Mouse (Mus musculus): ENCODE measurements around the gene Bricd5.

Gene Bricd5

GRCm38 (mm10) chr17:24485090-24485860 is 11.6 kb downstream of the Bricd5 start:
- DNase-seq (ENCODE audit: low spot score in 2 of 2): no peak

GRCm38 (mm10) chr17:24488186-24488661 is 14.5 kb downstream of the Bricd5 start, which contains the start of gene Caskin1:
Gene Caskin1 (plus strand): TSS chr17:24488601.
- no peak for DNase-seq (ENCODE audit: low spot score in 2 of 2)

- DNase-seq (ENCODE audit: low spot score in 2 of 2): no peak
Observed at GRCm38 (mm10) chr17:24488662-24489264, 15.1 kb downstream of the Bricd5 start.

- DNase-seq (ENCODE audit: low spot score in 2 of 2): no peak
Observed at GRCm38 (mm10) chr17:24489265-24490030, 15.8 kb downstream of the Bricd5 start.

- no peak for DNase-seq (ENCODE audit: low spot score in 2 of 2)
Observed at GRCm38 (mm10) chr17:24490399-24490798, 16.7 kb downstream of the Bricd5 start.

GRCm38 (mm10) chr17:24494627-24495335 is 21.1 kb downstream of the Bricd5 start:
- peak in 1 of 2 experiments; percentile 72 for DNase-seq (ENCODE audit: low spot score in 2 of 2)

GRCm38 (mm10) chr17:24495443-24495842 is 21.8 kb downstream of the Bricd5 start:
- DNase-seq (ENCODE audit: low spot score in 2 of 2): no peak

- no peak for DNase-seq (ENCODE audit: low spot score in 2 of 2)
Observed at GRCm38 (mm10) chr17:24496026-24496425, 22.3 kb downstream of the Bricd5 start.

- peak in 1 of 2 experiments; percentile 45 for DNase-seq (ENCODE audit: low spot score in 2 of 2)
Observed at GRCm38 (mm10) chr17:24502208-24502607, 28.5 kb downstream of the Bricd5 start.

GRCm38 (mm10) chr17:24504085-24504484 is 30.4 kb downstream of the Bricd5 start:
- no peak for DNase-seq (ENCODE audit: low spot score in 2 of 2)

GRCm38 (mm10) chr17:24505286-24505955 is 31.7 kb downstream of the Bricd5 start:
- no peak for DNase-seq (ENCODE audit: low spot score in 2 of 2)

- no peak for DNase-seq (ENCODE audit: low spot score in 2 of 2)
Observed at GRCm38 (mm10) chr17:24506332-24507070, 32.8 kb downstream of the Bricd5 start.

- DNase-seq (ENCODE audit: low spot score in 2 of 2): no peak
Observed at GRCm38 (mm10) chr17:24507129-24507664, 33.5 kb downstream of the Bricd5 start.

- no peak for DNase-seq (ENCODE audit: low spot score in 2 of 2)
Observed at GRCm38 (mm10) chr17:24507806-24508460, 34.2 kb downstream of the Bricd5 start.

- peak in 1 of 2 experiments; percentile 62 for DNase-seq (ENCODE audit: low spot score in 2 of 2)
Observed at GRCm38 (mm10) chr17:24513609-24514008, 39.9 kb downstream of the Bricd5 start.

GRCm38 (mm10) chr17:24514270-24515257 is 40.9 kb downstream of the Bricd5 start:
- DNase-seq (ENCODE audit: low spot score in 2 of 2): no peak

- no peak for DNase-seq (ENCODE audit: low spot score in 2 of 2)
Observed at GRCm38 (mm10) chr17:24520450-24520849, 46.8 kb downstream of the Bricd5 start.

- DNase-seq (ENCODE audit: low spot score in 2 of 2): no peak
Observed at GRCm38 (mm10) chr17:24524734-24525133, 51.0 kb downstream of the Bricd5 start.
